Mouse (Mus musculus) brain, embryonic 14.5 days (tissue): ENCODE data around the gene Arhgef12. TPM values are rescaled to one million over a fixed set of nuclear protein-coding genes. Genes with fewer than 3 reads are reported as not detected.

Experiments used
- DNase-seq: peaks from one replicate; pipeline ENCODE4 v3.0.0-alpha.2; 2011; ENCODE audit warnings: low read depth
- CTCF ChIP-seq: fragments of 200-500 bp; IDR thresholded peaks from 2 replicates; pipeline ENCODE4 v1.5.1; 2012; ENCODE audit warnings: inconsistent platforms, mild to moderate bottlenecking, moderate library complexity, borderline replicate concordance; ENCODE audit not compliant: insufficient read depth, insufficient read length; ENCODE audit errors: extremely low read depth
- POLR2A ChIP-seq: fragments of 200-500 bp; IDR thresholded peaks from 2 replicates; pipeline ENCODE4 v1.6.1; 2012; ENCODE audit warnings: mild to moderate bottlenecking, inconsistent platforms, borderline replicate concordance; ENCODE audit not compliant: poor library complexity, insufficient read depth, insufficient read length, severe bottlenecking; ENCODE audit errors: extremely low read depth
- polyA plus RNA-seq: library from polyadenylated mRNA; depleted of rRNA; stranded (reverse); fragments of >200 nt; gene quantifications from 2 replicates; pipeline ENCODE4 v1.2.3, GENCODE M21; 2012

The Arhgef12 gene
- polyA plus RNA-seq, 1 experiment = 61.9 TPM

- TF ChIP-seq POLR2A (no peak), CTCF (no peak)
Observed at GRCm38 (mm10) chr9:43108081-43108480, 1.0 kb upstream of the Arhgef12 start.

DNA sequence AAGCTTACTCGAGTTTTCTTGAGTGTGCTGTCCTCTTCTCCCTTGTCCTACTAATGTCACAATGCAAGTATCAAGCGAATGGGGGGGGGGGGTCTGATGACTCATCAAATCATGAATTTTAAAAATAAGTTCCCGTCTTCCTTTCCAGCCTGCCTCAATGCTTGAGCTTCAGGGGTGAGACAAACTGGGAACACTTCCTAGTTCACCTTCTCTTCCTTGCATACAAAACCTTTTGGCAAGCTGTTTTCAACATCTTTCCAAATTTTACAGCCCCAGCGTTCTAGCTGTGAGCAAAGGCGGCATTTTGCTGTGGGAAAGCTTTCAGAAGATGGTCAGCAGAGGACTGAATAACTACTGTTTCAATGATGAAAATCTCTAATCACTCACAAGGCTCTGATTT lies 516 bp upstream of the Arhgef12 start:
- TF ChIP-seq CTCF (no peak), POLR2A (no peak)
- DNase-seq = no peak

More at GRCm38 (mm10) chr9:43108081-43108480, 1.0 kb upstream of the Arhgef12 start:
- no peak for DNase-seq

GRCm38 (mm10) chr9:43106426-43107186 lies 433 bp downstream of the Arhgef12 start:
- TF ChIP-seq CTCF (no peak), POLR2A (no peak)
- DNase-seq = peak; percentile 33

DNA sequence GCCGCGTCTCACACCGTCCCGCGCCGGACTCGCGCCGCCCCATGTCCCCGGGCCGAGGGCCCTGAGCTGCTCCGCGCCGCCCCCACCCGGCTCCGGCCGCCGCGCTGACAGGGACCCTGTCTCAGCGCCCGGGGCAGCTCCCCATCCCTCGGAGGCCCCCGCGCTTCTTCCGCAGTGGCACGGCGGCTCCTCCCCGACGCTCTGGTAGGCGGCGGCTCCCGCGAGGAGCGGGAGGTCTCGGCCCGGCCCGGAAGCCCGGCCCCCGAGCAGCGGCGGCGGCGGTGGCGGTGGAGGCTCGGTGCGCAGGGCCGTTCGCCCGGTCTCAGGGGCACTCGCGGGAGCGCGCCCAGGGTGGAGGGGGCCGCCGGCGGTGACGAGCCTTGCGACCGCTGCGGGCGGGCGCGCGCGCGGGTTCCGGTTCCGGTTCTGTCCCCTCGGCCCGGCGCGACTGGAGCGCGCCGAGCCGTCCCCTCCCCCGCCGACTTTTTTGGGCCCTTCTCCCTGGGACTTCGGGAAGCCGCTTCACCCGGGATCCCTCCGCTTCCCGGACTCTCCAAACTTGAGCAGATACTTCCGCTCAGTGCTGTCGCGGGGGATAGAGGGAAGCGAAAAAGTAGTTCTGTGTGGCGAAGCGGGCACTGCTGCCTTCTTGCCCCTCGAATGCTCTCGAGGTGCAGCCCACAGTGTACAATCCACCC lies 1.2 kb downstream of the Arhgef12 start:
- TF ChIP-seq POLR2A (peak; percentile 51), CTCF (no peak)
- peak; percentile 98 for DNase-seq

DNA sequence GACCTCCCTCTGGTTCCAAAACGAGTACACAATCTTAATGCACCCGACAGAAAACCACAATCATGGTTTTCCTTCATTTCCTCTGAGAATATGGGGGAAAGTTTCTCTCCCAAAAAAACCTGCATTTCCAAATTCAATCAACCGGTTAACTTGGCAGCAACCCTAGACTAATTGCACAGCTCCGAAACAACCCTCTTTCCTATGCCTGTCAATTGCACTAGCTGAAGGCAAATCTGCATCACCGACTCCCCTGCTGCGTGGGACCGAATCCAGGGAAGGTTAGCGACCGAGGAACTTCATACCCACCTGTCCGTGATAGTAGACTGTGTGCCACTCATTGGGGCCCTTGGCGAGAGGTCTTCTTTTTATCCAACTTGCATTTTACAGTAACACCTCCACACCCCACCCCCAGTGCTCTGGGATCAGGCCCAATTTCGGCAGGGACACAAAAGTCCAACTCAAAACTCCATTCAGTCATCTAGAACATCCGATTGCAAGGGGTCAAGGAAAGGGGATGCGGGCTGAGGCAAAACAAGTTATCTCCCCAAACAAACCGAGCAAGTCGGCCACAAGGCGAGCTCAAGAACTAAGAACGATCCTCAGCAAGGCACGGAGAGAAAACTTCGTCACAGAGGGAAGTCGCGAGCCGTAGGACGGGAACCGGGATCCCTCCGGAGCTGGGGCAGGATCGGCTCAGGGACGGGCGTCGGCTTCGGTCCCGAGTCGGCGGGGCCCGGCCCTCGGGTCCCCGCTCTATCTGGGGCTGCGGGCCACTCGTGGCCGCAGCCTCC lies 2.0 kb downstream of the Arhgef12 start:
- peak; percentile 76 for DNase-seq
- TF ChIP-seq CTCF (no peak), POLR2A (no peak)

- no peak for DNase-seq
- TF ChIP-seq CTCF = no peak
- TF ChIP-seq POLR2A = no peak
Observed at GRCm38 (mm10) chr9:43104526-43104872, 2.5 kb downstream of the Arhgef12 start.

DNA sequence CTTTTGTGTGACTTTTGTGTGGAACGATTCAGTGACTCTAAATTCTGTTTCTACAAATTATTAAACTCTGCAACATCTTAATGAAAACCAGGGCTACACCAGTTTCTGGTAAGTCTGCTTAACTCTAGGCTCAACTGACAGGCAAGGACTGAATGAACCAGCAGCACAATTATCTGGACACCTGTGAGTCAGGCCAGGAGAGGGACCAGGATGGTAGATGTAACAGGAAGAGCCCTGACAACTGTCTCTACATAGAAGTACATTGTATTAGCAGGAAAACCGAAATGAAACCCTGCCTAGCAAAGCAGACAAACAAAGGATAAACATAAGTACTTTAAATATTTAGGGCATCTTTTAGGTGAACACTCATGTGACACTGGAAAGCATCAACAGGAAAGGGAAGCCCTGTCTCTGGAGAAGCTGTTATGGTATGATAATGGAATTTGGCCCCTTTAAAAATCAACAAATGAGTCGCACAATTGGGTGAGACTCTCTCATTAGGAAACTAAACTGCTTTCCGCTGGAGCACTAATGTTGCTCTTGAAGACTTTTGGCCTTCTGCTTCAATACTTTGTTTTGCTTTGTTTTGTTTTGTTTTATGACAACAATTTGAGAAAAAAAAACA lies 3.3 kb downstream of the Arhgef12 start:
- DNase-seq = no peak
- TF ChIP-seq POLR2A = no peak
- TF ChIP-seq CTCF = no peak

DNA sequence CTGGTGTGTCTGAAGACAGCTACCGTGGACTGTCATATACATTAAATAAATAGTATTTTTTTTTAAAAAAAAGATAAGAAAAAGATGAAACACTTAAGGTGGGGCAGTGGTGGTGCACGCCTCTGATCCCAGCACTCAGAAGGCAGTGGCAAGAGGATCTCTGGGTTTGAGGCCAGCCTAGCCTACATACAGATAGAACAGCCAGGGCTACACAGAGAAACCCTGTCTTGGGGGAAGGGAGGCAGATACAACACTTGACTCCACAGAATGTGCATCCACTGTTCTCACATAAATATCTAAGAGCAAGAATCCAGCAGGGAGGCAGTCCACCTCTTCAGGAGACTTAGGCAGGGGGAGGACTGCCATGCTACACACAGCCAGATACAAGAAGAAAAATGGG lies 4.1 kb downstream of the Arhgef12 start:
- no peak for DNase-seq
- TF ChIP-seq CTCF (no peak), POLR2A (no peak)

- no peak for TF ChIP-seq CTCF
- no peak for TF ChIP-seq POLR2A
- DNase-seq = no peak
Observed at GRCm38 (mm10) chr9:43101936-43102595, 5.0 kb downstream of the Arhgef12 start.

DNA sequence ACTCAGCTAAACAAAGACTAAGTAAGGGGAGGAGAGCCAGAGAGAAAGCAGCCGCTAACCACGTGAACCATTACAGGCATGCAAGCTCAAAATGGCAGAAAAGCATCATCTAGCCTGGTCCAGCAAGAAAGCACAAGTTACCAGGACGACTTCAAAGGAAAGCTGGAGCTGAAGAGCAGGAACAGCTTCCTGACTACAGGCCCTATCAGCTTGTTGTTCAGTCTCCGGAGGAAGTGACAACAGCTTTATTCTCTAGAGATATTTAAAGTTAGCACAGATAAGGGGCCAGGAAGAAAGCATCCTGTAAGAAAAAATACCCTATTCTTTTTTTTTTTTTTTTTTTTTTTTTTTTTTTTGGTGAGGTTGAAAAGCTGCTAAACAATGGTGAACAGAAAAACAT lies 8.1 kb downstream of the Arhgef12 start:
- no peak for DNase-seq

More for the DNA sequence above, 8.1 kb downstream of the Arhgef12 start:
- TF ChIP-seq CTCF (no peak), POLR2A (no peak)
